Mouse (Mus musculus): ENCODE data around the gene Otx2. TPM values are rescaled to one million over a fixed set of nuclear protein-coding genes. Genes with fewer than 3 reads are reported as not detected.

Otx2 gene
- total RNA-seq, 2 experiments from 2014 or later, result 0.68 to 2.0 TPM

Other genes with a start within 250 kb of the Otx2 start
- gene Tmem260, start 227.7 kb downstream of the Otx2 start, total RNA-seq (2021), result 10 to 100 TPM; 21.9 to 25.9 TPM

Measured in layer of hippocampus, adult 18-20 months (tissue).